Mouse (Mus musculus): ENCODE results near the gene Manbal.

DNA sequence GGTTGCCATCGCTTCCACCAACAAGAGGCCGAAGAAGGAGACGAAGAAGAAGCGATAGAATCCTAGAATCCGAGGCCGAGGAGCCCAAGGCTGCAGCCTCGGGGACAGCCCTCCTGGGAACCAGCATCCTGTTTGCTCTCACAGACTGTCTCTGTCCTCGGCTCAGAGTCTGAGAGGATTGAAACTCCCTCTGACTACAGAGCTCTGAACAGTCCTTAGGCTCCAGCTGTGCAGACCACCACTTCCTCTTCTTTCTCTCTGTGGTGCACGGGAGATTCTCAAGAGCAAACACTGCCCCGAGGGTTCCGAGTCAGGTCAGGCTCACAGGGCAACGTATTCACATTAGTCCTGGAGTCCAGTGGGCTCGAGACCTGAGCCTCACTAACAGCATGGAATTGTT is 28.6 kb downstream of the Manbal start:
- TF ChIP-seq CTCF (IDR thresholded peaks at IDR 0.05; ENCODE audit: borderline replicate concordance, insufficient read depth, low read depth, low read length), result no peak
- TF ChIP-seq POLR2A (IDR thresholded peaks at IDR 0.05; ENCODE audit: borderline replicate concordance, insufficient read depth, low read length), result no peak

Measured in cerebellum, adult 2 months (tissue).